ENCODE assay signal across 8 mouse cellular contexts in genomic region chr2:167712872-167713821, GRCm38 (mm10). TPM values are rescaled to one million over a fixed set of nuclear protein-coding genes. Genes with fewer than 3 reads are reported as not detected.
A peak's percentile ranks its signal among the peaks of the same experiment; 100 is the strongest.
DNase-seq lines count a peak whose midpoint lies in the region; ATAC-seq and TF ChIP-seq lines count a peak whose summit lies in the region.

No protein-coding gene starts in this region.

- H3K27me3 ChIP-seq in Patski: no peaks in the 10 kb centered on the region
- H3K27me3 ChIP-seq in heart, embryonic 15.5 days: no peaks in the 10 kb centered on the region
- H3K27me3 ChIP-seq in cerebellum, adult 2 months (ENCODE audit: control insufficient read depth, insufficient read depth, low read length): no peaks in the 10 kb centered on the region

- ATAC-seq in Patski: peak; percentile 57
- no peak; the same call in 1 of the 2 replicates for ATAC-seq in heart, embryonic 15.5 days (replicated peaks; ENCODE audit: insufficient number of reproducible peaks, insufficient read depth, low FRiP score, low read depth)

- no peak for TF ChIP-seq CTCF in Patski (IDR thresholded peaks at IDR 0.05)
- peak; percentile 67 for TF ChIP-seq CTCF in lung, adult 2 months (IDR thresholded peaks at IDR 0.05; ENCODE audit: insufficient read depth, low read length)
- no peak for TF ChIP-seq CTCF in cerebellum, adult 2 months (IDR thresholded peaks at IDR 0.05; ENCODE audit: borderline replicate concordance, insufficient read depth, low read depth, low read length)

- peak; percentile 13; the same call in 1 of the 2 replicates for TF ChIP-seq POLR2A in lung, adult 2 months (IDR thresholded peaks at IDR 0.05; ENCODE audit: borderline replicate concordance, extremely low read depth, low read depth, low read length)
- TF ChIP-seq POLR2A in cerebellum, adult 2 months (IDR thresholded peaks at IDR 0.05; ENCODE audit: borderline replicate concordance, insufficient read depth, low read length): no peak

- CTCF ChIA-PET in Patski (lab: Charles Lee): interaction anchor here (0.6 to 2.3 kb wide), 15 partner anchors 9 to 179 kb away, joined by 3 to 9 read pairs (median 4); no protein-coding TSS in a partner anchor

- peak overlapping the region; percentile 64 for H3K27ac ChIP-seq in heart, embryonic 15.5 days
- no peak overlapping the region for H3K27ac ChIP-seq in cerebellum, adult 2 months (ENCODE audit: insufficient read depth, low read length)

- H3K4me2 ChIP-seq in heart, embryonic 15.5 days: peak overlapping the region; percentile 40; the same call in 1 of the 2 replicates

- intact Hi-C loops in gastrocnemius, postnatal 14 days (cut with DNase I; ENCODE audit: low total_unique reads): no loop called here

- no peak overlapping the region for H3K9ac ChIP-seq in heart, embryonic 15.5 days

- H3K9me3 ChIP-seq in heart, embryonic 15.5 days (replicated peaks): no peaks in the 10 kb centered on the region

- peaks cover 18% of the 10 kb centered on the region for H3K4me1 ChIP-seq in heart, embryonic 15.5 days (replicated peaks)
- H3K4me1 ChIP-seq in lung, adult 2 months (ENCODE audit: control insufficient read depth, insufficient read depth, low read length): peaks cover 5% of the 10 kb centered on the region
- no peaks in the 10 kb centered on the region for H3K4me1 ChIP-seq in cerebellum, adult 2 months (ENCODE audit: control insufficient read depth, insufficient read depth, low read length)

- POLR2A ChIA-PET in Patski (lab: Charles Lee): interaction anchor here (0.6 to 1.0 kb wide), 6 partner anchors 20 to 75 kb away, joined by 3 read pairs; no protein-coding TSS in a partner anchor

- no peak overlapping the region for H3K4me3 ChIP-seq in heart, embryonic 15.5 days
- no peak overlapping the region for H3K4me3 ChIP-seq in lung, adult 2 months (replicated peaks; ENCODE audit: extremely low read depth, low read depth, low read length)
- no peak overlapping the region for H3K4me3 ChIP-seq in cerebellum, adult 2 months (replicated peaks; ENCODE audit: insufficient read depth, low read depth, low read length)

- in situ Hi-C loops in Patski (cut with MboI; ENCODE audit: low pct_unique_long_range_greater_than_20kb): no loop called here

- no peaks in the 10 kb centered on the region for H3K36me3 ChIP-seq in heart, embryonic 15.5 days

- 51% methylated on average over 18 of the region's 23 CpGs for WGBS in heart, embryonic 15.5 days
- WGBS in lung, adult 2 months: 33% methylated on average over 20 of the region's 23 CpGs
- WGBS in cerebellum, adult 2 months: 76% methylated on average over 23 of the region's 23 CpGs

- peak; percentile 14 for DNase-seq in embryo, embryonic 10 days (ENCODE audit: low spot score)
- DNase-seq in embryo, embryonic 11 days: no peak
- DNase-seq in Patski (ENCODE audit: low read depth, low spot score): peak; percentile 92
- no peak for DNase-seq in lung, adult 2 months
- peak; percentile 32 for DNase-seq in thymus, postnatal 25 days
- DNase-seq in gastrocnemius, postnatal 14 days: no peak
- DNase-seq in cerebellum, adult 2 months: no peak

RNA-seq across cellular contexts. Expression of gene Tmem189, which starts 23.5 kb away (rescaled TPM):
- 36.1 TPM for polyA plus RNA-seq in Patski (2021)
- polyA plus RNA-seq in heart, embryonic 15.5 days (2015; fragmentation: Nextera tagmentation; extraction: Ambion mirVana): 35.3 and 45.7 TPM in 2 replicates
- polyA plus RNA-seq in lung, adult 2 months (2012; rRNA removed): 113 and 138 TPM in 2 replicates
- 10 to 100 TPM; 18.1 to 22.8 TPM for total RNA-seq in gastrocnemius, postnatal 14 days (2021)
- polyA plus RNA-seq in cerebellum, adult 2 months (2012; rRNA removed): 105 and 113 TPM in 2 replicates

RNA-seq across cellular contexts. Expression of gene Cebpb, which starts 24.4 kb away (rescaled TPM):
- 129 TPM for polyA plus RNA-seq in Patski (2021)
- 10.2 and 14.3 TPM in 2 replicates for polyA plus RNA-seq in heart, embryonic 15.5 days (2015; fragmentation: Nextera tagmentation; extraction: Ambion mirVana)
- polyA plus RNA-seq in lung, adult 2 months (2012; rRNA removed): 295 and 767 TPM in 2 replicates
- total RNA-seq in gastrocnemius, postnatal 14 days (2021): 100 to 1,000 TPM in 1 of 2 experiments, 10 to 100 TPM in 1; 66.9 to 120 TPM
- 8.2 and 8.7 TPM in 2 replicates for polyA plus RNA-seq in cerebellum, adult 2 months (2012; rRNA removed)

RNA-seq across cellular contexts. Expression of gene Gm20431, which starts 51.9 kb away (rescaled TPM):
- 0.95 TPM for polyA plus RNA-seq in Patski (2021)
- polyA plus RNA-seq in heart, embryonic 15.5 days (2015; fragmentation: Nextera tagmentation; extraction: Ambion mirVana): 7.3 TPM in 1 of 2 replicates, not detected in the other
- polyA plus RNA-seq in lung, adult 2 months (2012; rRNA removed): 11.3 and 11.6 TPM in 2 replicates
- total RNA-seq in gastrocnemius, postnatal 14 days (2021): 10 to 100 TPM; 10.3 to 12.3 TPM
- 12.2 and 15.1 TPM in 2 replicates for polyA plus RNA-seq in cerebellum, adult 2 months (2012; rRNA removed)

Comparison
In these comparisons a context has a peak if more than half of its experiments do, and no peak if none do; other contexts are left out.
1. DNase-seq: peak in embryo, embryonic 10 days (single experiment), Patski (single experiment) and thymus, postnatal 25 days (single experiment); none in embryo, embryonic 11 days (single experiment), lung, adult 2 months (single experiment), gastrocnemius, postnatal 14 days (single experiment) and cerebellum, adult 2 months (0 of 2).